Mouse (Mus musculus): ENCODE results near the gene Agbl5.

Gene Agbl5

DNA sequence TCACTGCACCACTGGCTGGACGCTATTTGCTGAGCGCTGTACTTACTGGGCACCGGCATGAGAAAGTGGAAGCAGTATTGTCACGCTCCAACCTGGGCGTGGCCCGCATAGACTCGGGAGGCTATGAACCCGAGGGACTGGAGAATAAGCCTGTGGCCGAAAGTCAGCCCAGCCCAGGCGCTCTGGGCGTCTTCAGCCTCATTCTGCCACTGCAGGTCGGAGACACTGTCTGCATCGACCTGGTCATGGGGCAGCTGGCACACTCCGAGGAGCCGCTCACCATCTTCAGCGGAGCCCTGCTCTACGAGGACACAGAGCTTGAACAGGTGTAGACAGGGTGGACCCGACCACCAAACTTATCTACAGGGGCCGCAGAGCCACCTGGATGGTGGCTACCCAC, 32.1 kb downstream of the Agbl5 start:
- no peak for DNase-seq (ENCODE audit: low spot score)

DNA sequence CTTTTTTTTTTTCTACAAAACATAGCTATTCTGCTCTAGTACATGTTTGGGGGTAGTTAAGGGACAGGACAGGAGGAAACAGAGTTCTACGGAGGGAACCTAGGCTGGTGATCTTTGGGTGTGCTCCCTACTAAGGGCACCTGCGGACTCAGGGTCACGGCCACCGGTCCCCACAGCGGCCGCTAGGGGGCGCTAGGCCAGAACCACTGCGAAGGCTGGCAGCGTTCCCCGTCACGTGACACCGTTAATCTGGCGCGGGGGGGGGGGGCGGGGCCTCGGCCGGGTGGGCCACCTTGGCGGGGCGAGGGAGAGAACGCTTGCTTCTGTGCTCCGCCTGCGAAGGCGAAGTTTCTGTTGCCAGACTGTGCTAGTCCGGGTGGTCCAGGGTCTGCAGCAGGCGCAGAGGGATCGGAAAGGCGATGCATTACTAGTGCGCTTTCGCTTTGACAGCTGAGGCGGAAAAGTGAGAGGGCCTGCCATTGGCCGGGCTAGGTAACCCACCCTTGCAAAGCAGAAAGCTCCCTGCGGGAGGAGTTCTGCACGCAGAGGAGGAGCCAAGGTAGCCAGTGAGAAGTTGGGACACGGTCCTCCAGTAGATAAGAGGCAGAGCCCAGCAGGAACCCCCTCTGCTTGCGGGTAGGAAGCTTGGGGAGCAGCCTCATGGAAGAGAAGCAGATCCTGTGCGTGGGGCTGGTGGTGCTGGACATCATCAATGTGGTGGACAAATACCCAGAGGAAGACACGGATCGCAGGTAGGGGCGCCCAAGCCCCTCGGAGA, 33.0 kb downstream of the Agbl5 start, which contains the start of gene Khk:
Khk (plus strand) TSS at position 176 of the 778 bp plus-strand sequence.
- DNase-seq (ENCODE audit: low spot score) = peak; percentile 79

DNA sequence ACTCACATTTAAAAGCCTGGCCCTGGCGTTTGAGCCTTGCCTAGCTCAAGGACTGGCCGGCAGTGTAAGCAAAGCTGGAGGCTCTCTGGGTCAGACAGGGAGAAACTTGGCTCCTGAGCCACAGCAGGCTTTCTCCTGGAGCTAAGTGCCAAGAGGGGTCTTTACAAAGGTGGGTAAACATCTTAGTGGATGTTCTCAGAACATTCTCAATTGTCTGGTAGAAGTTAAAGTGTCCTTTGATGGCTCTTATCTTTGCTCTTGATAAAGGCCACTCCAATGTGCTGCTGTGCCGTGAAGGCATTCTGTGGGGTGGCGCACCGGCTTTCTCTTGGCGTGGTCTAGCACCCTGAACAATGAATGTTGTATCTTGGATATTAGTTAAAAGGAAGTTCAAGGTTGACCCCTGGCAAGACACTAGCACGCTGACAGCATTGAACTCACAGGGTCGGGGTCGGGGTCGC, 34.1 kb downstream of the Agbl5 start:
- DNase-seq (ENCODE audit: low spot score) = no peak

DNA sequence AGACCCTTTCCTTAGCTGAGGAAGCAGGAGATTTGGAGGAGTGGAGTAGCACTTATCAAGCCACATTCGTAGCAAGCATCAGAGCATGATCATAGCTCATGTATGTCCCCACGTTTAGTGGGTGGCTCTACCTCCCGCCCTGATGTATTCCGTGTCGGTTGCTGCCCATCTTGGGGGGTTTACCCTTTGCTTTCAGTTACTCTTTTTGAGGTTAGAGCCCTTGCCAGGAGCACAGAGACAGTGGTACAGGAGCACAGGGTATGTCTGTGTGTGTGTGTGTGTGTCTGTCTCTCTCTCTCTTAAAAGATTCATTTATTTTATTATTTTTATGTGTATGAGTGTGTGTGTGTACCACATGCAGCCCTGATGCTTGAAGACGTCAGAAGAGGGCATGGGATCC, 34.6 kb downstream of the Agbl5 start:
- no peak for DNase-seq (ENCODE audit: low spot score)

DNA sequence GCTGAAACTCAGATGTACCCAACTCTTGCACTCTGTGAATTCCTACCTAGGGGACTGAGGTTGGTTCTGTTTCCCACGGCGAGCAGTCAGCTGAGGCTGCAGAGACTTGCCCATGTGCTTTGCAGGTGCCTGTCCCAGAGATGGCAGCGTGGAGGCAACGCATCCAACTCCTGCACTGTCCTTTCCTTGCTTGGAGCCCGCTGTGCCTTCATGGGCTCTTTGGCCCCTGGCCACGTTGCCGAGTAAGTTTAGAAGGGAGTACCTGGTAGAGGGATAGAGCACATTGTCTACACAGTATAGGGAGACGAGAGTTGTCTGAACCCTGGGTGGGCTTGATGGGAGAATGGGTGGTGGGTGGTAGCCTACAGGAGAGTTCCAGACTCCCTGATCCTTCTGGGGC, 36.1 kb downstream of the Agbl5 start:
- DNase-seq (ENCODE audit: low spot score) = no peak

DNA sequence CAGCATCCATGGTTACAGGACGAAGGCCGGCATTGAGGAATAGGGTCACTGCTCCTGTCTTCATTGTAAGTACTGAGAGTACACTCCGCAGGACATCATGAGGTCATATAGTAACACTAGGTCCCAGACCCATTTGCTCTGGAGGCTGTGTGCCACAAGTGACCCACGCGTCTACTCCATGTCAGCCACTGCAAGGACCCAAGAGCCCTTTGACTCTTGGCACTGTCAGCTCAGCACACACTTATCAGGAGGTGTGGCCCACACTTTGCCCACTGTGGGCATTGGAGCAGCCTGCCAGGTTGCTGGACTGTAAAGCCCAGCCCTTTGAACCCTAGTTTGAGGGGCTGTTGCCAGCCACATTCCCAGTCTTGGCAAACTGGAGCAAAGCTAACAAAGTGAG, 36.7 kb downstream of the Agbl5 start:
- no peak for DNase-seq (ENCODE audit: low spot score)

DNA sequence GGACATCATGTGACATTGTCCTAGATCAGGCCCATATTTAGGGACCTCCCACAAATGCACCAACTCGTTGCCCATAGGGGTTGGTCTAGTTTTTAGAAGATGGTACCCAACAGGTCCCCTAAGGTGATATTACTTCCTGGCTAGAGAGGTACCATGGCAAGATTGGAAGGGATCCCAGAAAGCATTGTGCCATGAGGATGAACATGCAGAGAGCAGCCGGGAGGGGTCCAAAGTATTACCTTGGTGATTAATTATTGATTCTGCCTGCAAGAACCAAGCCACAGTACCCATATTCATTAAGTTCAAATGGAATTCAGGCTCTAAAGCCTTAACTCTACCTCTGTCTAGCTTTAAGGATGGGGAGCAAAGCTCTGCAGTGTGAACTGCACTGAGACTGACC, 37.6 kb downstream of the Agbl5 start:
- no peak for DNase-seq (ENCODE audit: low spot score)

DNA sequence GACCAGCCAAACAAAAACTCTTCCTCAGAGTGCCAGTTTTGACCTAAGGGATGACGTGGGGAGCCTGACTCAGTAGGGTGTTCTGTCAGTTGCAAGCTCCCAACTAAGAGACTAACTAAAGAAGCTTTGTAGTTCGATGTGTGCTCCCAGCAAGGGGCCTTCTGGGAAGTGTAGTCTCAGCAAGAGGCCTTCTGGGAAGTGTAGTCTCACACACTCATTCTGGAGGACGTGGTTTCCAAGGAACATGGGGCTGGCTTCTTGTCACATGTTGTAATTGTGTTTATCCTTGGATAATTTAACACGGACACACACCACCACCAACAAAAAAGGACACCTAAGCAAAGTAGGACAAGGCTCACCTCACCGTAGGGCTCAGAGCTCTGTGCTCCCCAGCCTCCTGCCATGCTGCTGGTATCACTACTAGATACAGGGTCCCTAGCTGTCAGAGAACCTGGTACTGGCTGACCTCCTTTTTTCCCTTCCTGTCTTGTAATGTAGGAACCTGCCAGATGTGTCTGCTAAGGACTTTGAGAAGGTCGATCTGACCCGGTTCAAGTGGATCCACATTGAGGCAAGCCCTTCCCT, 39.5 kb downstream of the Agbl5 start:
- no peak for DNase-seq (ENCODE audit: low spot score)

DNA sequence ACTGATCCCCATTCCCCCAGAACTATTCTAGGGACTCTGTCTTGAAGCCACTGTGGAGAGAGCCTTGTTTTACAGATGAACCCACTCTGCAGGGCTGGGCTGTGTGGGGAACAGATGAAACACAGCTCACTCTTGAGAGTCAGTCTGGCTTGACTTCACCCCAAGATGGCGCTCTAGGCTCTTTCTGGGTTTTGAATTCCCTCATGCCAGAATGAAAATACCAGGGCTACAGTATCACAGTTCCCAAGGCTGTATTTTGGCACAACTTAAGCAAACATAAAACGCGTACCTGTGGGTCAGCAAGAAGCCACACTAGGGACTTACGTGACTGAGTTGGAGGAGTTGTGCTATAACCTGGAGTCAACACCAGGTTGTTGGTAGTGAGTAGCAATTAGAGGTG, 41.6 kb downstream of the Agbl5 start:
- DNase-seq (ENCODE audit: low spot score) = peak; percentile 79

DNA sequence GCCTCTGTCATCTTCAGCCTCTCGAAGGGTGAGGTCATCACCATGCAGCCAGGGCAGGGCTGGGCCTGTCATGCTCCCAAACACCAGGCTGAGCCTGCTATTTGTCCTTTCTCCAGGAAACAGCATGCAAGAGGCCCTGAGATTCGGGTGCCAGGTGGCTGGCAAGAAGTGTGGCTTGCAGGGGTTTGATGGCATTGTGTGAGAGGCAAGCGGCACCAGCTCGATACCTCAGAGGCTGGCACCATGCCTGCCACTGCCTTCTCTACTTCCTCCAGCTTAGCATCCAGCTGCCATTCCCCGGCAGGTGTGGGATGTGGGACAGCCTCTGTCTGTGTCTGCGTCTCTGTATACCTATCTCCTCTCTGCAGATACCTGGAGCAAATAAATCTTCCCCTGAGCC, 42.4 kb downstream of the Agbl5 start:
- no peak for DNase-seq (ENCODE audit: low spot score)

DNA sequence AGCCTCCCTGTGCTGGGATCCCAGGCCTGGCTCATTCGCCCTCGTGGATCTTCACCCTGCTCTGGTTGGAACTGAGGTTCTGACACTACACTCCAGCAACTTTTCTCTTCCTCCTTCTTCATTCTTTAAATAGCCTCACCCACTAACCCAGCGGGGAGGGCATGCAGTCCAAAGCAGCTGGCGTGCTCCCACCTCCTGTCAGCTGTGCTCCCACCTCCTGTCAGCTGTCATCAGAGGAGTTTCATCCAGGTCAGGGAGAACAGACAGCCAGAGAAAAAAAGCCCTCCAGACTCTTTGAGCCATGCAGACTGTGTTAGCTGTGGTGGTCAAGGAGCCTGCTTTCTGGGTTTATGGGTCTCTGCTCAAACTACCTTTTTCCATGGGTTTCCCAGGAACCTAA, 42.9 kb downstream of the Agbl5 start:
- DNase-seq (ENCODE audit: low spot score) = no peak

DNA sequence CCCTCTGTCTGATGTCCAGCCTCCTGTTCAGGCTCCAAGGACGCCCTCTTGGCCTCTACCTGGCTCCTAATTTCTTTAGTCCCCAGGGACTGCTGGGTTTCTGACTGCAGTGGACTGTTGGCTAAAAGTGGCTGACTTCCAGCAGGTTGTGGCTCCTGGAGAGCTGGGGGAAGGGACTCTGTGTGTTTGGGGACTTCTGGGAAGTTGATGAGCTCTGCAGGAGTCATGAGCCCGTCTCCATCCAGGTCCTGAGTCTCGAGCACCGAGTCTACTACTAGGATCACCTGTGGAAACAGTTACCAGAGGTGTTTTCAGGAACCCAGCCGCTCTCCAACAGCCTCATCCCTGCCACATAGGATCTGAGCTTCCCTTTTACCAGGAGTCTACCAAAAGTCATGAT, 45.2 kb downstream of the Agbl5 start:
- DNase-seq (ENCODE audit: low spot score) = no peak

DNA sequence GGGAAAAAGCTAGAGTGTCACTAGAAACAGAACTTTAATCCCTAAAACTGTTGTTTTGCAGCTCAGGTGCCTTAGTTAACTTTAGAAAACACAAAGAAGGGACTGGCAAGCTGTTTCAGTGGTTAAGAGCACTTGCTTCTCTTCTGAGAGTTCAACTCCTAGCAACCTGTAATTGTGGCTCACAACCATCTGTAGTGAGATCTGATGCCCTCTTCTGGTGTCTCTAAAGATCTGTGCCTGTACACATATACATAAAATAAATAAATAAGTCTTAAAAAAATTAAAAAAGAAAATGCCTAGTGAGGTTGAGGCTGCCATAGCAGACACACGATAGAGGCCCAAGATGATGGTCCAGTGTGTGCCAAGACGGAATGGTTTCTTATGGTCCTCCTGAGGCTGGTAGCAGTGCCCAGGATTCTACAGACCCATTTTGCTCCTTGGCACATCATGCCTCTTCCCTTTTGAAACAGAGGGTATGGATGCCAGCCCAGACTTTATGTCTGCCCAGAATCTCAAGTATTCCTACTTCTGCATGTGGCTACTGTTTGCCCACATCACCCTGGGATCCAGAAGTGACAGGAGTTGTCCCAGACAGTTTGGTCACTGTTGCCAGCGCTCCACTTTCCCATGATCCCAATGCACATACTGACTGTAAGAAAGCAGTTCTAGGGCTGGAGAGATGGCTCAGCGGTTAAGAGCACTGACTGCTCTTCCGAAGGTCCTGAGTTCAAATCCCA, 46.4 kb downstream of the Agbl5 start:
- no peak for DNase-seq (ENCODE audit: low spot score)

DNA sequence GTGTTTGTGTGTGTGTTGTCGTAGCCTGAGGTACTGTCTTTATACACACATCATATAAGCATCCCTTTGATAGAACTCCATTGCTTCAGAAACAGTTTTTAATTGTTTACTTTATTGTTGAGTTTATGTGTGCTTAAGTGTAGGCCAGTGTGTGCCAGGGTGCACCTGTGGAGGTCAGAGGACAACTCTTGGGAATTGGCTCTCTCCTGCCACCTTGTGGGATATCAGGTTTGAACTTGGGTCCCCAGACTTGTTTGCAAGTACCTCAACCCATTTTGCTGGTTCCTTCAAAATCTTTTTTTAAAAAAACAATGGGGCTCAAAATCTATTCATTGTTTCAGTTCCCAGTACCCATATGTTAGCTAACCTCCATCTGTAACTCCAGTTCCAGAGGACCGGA, 54.5 kb downstream of the Agbl5 start:
- no peak for DNase-seq (ENCODE audit: low spot score)

DNA sequence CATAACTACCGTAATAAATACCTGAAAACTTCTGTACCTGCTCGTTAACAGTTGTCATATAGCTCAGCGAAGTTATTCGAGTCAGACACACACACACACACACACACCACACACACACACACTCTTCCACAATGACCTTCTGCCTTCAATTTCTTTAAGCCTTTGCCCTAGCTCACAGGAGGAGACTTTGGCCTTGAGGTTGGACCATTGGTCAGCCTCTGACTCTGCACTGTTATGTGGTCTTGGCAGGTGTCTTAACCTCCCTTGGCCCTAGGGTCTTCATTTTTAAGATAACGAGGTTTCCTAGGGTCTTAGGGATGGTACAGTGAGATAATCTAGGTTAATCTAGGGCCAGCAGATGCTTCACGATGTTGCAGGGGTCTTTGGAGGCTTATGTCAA, 55.9 kb downstream of the Agbl5 start:
- no peak for DNase-seq (ENCODE audit: low spot score)

DNA sequence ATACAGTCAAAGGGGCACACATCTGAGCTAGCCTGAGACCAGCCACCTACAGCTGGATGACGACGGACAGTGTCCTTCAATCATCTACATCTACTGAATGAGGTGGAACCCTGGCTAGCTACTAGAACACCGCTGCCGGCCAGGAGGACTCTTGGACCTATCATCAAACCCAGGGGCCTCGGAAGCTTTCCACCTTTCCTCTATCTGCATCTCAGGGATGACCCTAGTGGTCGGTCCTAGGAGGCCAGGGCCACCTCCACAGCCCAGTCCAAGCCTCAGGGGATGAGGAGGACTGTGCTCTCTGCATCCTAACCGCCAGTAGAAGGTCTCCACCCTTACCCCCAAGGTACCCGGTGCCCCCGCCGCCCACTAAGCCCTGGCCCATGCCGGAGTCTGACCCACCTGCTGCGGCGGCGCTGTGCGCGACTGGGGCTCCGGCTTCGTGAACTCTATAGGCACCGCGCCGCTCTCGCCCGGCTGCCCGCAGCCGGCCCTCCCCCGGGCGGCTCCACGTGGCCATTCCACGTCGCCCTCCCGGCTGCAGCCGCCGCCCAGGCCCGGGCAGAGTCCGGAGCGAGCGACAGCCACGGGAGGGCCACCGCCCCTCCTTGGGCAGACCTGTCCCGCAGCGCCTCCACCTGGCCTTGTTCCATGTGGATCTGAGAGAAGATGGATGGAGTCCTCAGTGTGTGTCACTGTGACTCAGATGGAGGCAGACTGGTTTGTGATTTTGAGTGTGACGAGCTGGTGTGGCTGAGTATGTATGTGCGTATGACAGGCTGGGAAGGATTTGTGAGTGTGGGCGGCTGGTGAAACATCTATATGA, 56.7 kb downstream of the Agbl5 start, which contains the start of gene Cgref1:
Cgref1 (minus strand) TSS at position 636 of the 826 bp plus-strand sequence.
- no peak for DNase-seq (ENCODE audit: low spot score)

DNA sequence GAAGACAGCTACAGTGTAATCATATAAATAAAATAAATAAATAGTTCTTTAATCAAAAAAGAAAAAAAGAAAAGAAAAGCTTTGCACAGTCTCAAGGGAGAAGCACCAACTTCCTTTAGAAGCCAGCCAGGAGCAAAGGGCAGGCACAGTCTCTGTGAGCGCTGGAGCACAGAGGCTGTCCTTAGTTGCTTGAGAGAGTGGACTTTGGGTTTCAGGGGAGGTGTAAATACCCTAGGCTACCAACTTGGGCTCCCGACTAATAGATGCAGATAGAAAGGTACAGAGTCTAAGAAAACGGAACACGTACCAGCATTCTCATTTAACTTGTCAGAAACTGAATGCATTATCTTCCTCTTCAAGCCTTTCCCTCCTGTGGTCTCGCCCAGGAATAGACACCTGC, 60.1 kb downstream of the Agbl5 start:
- no peak for DNase-seq (ENCODE audit: low spot score)

DNA sequence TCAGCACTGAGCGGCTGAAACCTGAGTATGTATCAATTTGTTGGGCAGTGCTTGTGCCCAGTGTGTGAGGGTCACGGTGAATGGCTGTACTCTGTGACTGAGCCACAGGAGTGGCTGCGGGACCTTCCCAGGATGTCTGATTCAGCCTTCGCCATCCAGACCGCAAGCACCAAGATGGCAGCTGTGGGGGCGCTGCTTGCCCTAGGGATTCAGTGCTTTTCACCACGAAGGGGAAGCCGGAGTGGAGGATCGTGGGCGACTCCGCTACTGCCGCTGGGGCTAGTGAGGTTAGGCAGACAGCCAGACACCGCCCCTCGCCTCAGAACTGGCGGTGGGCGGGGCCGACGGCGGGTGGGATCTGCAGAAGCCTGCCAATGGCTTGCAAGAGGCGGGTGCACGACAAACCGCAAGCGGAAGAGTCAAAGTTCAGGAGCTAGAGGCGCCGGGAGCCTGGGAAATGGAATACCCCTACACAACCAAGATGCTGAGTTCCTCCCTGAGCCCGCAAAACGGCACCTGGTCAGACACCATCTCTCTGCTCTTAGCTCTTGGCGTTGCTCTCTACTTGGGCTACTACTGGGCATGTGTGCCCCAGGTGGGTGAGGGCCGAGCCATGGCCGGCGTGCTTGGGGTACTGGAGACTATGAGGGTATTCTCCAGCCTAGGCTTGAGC, 61.3 kb downstream of the Agbl5 start:
- DNase-seq (ENCODE audit: low spot score) = peak; percentile 69

DNA sequence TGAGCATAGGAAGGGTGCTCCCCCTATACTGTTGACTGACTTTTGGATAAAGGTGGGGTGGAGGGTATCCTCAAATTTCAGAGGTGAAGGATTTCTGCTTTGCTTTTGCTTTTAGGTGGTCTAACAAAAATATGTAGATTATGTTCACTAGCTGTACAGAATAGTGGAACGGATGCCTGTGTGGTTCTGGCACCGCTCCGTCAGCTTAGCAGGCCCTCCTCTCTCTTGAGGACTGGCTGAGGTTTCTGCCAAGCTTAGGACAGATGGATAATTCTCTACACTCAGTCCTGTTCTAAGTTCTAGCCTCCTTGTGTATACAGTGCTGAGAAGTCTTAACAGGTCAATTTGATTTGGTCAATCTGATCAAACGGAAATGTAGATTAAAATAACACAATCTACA, 62.0 kb downstream of the Agbl5 start:
- DNase-seq (ENCODE audit: low spot score) = no peak

DNA sequence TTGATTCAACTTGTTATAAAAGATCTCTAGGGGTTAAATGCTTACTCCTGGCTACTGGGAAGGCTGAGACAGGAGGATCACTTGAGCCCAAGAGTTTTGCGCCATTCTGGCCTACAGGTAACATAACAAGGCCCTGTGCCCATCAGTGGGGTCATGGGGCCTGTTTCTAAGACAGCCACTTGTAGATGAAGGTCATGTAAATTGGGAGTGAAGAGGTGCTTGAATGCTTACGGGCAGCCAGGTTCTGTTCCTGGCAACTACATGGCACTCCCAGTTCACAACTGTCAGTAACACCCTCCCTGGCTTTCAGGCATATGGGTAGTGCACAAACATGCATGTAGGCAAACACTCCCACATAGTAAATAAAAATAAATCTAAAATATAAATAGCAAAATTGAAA, 62.4 kb downstream of the Agbl5 start:
- DNase-seq (ENCODE audit: low spot score) = no peak

DNA sequence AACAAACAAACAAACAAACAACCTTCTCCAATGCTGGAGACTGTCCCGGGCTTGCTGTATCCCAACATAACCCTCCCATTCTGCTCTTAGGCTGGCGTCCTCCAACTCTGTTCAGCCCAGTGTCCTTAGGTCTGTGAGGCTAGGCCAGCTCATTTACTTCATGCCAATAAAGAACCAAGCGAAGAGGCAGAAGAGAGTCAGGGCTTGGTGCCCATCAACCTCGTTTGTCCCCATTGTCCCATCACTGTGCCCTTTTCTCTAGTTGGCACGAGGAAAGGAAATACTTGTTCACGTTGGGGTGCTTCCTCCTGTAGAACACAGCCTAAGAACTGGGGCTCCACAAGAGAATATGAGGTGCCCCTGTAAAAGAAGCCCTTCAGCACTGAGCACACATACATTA, 63.2 kb downstream of the Agbl5 start:
- DNase-seq (ENCODE audit: low spot score) = no peak

DNA sequence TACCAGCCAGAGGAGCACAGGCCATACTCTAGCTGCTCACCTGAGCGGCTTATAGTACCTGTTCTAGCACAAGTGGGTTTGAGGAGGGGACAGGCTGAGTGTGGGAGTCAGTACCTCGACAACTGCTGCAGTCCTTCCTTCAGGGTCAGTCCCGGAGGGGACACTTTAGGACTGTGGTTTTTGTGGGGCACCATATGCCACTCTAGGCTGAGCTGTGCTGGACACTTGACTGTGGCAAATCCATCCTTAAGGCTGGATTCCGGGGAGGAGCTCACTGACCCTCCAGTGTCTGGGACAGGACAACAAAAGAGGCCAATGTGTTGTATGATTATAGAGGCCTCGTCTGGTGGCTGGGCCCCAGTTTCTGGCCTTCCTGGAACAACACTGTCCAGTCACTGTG, 64.1 kb downstream of the Agbl5 start:
- DNase-seq (ENCODE audit: low spot score) = no peak

Data from layer of hippocampus, adult 9-10 months (tissue).